Mouse (Mus musculus) cortical plate, adult 2 months (tissue): Measurements from ENCODE around the gene Dnajc24. TPM values are rescaled to one million over a fixed set of nuclear protein-coding genes. Genes with fewer than 3 reads are reported as not detected.

Experiments used
- H3K27ac ChIP-seq: fragments of 200-500 bp; 2 replicates; pipeline ENCODE4 v1.5.1; 2012; ENCODE audit warnings: low read length, control low read depth, inconsistent platforms; ENCODE audit not compliant: insufficient read depth
- H3K4me1 ChIP-seq: fragments of 200-500 bp; 2 replicates; pipeline ENCODE4 v1.6.1; 2011; ENCODE audit warnings: low read length; ENCODE audit not compliant: control insufficient read depth, insufficient read depth
- H3K4me3 ChIP-seq: fragments of 200-500 bp; 2 replicates; pipeline ENCODE4 v1.5.1; 2011; ENCODE audit warnings: mild to moderate bottlenecking, low read length, control low read depth; ENCODE audit not compliant: insufficient read depth
- CTCF ChIP-seq: fragments of 200-500 bp; IDR thresholded peaks from 2 replicates; pipeline ENCODE4 v1.5.1; 2011; ENCODE audit warnings: mild to moderate bottlenecking, control low read depth, low read length; ENCODE audit not compliant: insufficient read depth; ENCODE audit errors: extremely low read depth
- POLR2A ChIP-seq: fragments of 200-500 bp; IDR thresholded peaks from 2 replicates; pipeline ENCODE4 v1.6.1; 2011; ENCODE audit warnings: mild to moderate bottlenecking, low read length, control low read depth; ENCODE audit not compliant: insufficient read depth; ENCODE audit errors: extremely low read depth
- polyA plus RNA-seq: library from polyadenylated mRNA; depleted of rRNA; stranded (reverse); fragments of >200 nt; gene quantifications from 2 replicates; pipeline ENCODE4 v1.2.3, GENCODE M21; 2012; rRNA removed

Dnajc24 gene
- polyA plus RNA-seq, 1 experiment: 20.9 TPM

GRCm38 (mm10) chr2:105973941-105974340, 29.4 kb downstream of the Dnajc24 start:
- no peak overlapping the region for H3K27ac ChIP-seq

GRCm38 (mm10) chr2:105963447-105963846, 39.9 kb downstream of the Dnajc24 start:
- H3K4me1 ChIP-seq: no peaks in the 10 kb centered on the region
- no peak overlapping the region for H3K27ac ChIP-seq
- no peak overlapping the region for H3K4me3 ChIP-seq
- no peak for TF ChIP-seq CTCF
- TF ChIP-seq POLR2A: no peak

More at GRCm38 (mm10) chr2:105973941-105974340, 29.4 kb downstream of the Dnajc24 start:
- no peak for TF ChIP-seq POLR2A
- no peak for TF ChIP-seq CTCF
- Histone ChIP-seq H3K4me1 (no peaks in the 10 kb centered on the region), H3K4me3 (no peak overlapping the region)

- TF ChIP-seq CTCF (no peak), POLR2A (no peak)
Measured at GRCm38 (mm10) chr2:105953862-105954261, 49.5 kb downstream of the Dnajc24 start.

GRCm38 (mm10) chr2:105951350-105951940, 51.9 kb downstream of the Dnajc24 start:
- TF ChIP-seq POLR2A (no peak), CTCF (no peak)
- H3K4me1 ChIP-seq: no peaks in the 10 kb centered on the region
- no peak overlapping the region for H3K27ac ChIP-seq
- H3K4me3 ChIP-seq: no peak overlapping the region

More at GRCm38 (mm10) chr2:105953862-105954261, 49.5 kb downstream of the Dnajc24 start:
- Histone ChIP-seq H3K27ac (no peak overlapping the region), H3K4me1 (no peaks in the 10 kb centered on the region), H3K4me3 (no peak overlapping the region)

- H3K4me1 ChIP-seq: no peaks in the 10 kb centered on the region
- no peak for TF ChIP-seq CTCF
- TF ChIP-seq POLR2A: no peak
- no peak overlapping the region for H3K4me3 ChIP-seq
- no peak overlapping the region for H3K27ac ChIP-seq
Measured at GRCm38 (mm10) chr2:105950131-105950530, 53.2 kb downstream of the Dnajc24 start.

GRCm38 (mm10) chr2:105917623-105918346, 85.6 kb downstream of the Dnajc24 start:
- Histone ChIP-seq H3K4me3 (no peak overlapping the region), H3K4me1 (no peaks in the 10 kb centered on the region), H3K27ac (no peak overlapping the region)
- TF ChIP-seq POLR2A (no peak), CTCF (no peak)

Other genes with a start within 250 kb of the Dnajc24 start
- gene Elp4, start 99.0 kb downstream of the Dnajc24 start, polyA plus RNA-seq: 7.4 and 9.0 TPM in 2 replicates
- 33.8 and 40.0 TPM in 2 replicates for gene Immp1l, start 98.9 kb downstream of the Dnajc24 start, polyA plus RNA-seq